Mouse (Mus musculus) layer of hippocampus, adult 2 months (tissue): ENCODE results near the gene Ntpcr. TPM values are rescaled to one million over a fixed set of nuclear protein-coding genes. Genes with fewer than 3 reads are reported as not detected.

ENCODE experiments used
- DNase-seq, 2 experiments: peaks; one replicate each; pipeline ENCODE4 v3.0.0; 2022; ENCODE audit warnings: low spot score in 2 of 2
- H3K27ac ChIP-seq: fragments of 200-600 bp; 2 replicates; pipeline ENCODE4 v1.8.1; 2022
- H3K4me3 ChIP-seq: fragments of 200-600 bp; 2 replicates; pipeline ENCODE4 v1.8.1; 2022; ENCODE audit warnings: mild to moderate bottlenecking
- CTCF ChIP-seq: fragments of 200-600 bp; conservative IDR thresholded peaks from 2 replicates; pipeline ENCODE4 v1.8.1; 2022; ENCODE audit warnings: antibody characterized with exemption, mild to moderate bottlenecking, moderate library complexity
- long read RNA-seq, 2 experiments: library from polyadenylated mRNA; stranded (forward); transcript quantifications; one replicate each; pipeline ENCODE4 v2.0.0; 2021; ENCODE audit warnings: borderline mapping rate in 2 of 2
- total RNA-seq, 2 experiments: library from RNA; stranded (reverse); gene quantifications; 2 replicates each; pipeline ENCODE4 v1.2.3; 2021

The Ntpcr gene
- 10 to 100 TPM; 21.1 to 24.2 TPM for total RNA-seq
- long read RNA-seq, experiment 1, transcript Ntpcr-201 (5 exons, 1,155 nt): major isoform, 15 of 21 reads
- long read RNA-seq, experiment 1, partial matches to known transcripts: 1 of 21 reads
- long read RNA-seq, experiment 1, other reads (novel, unspliced or antisense): 5 of 21 reads
- long read RNA-seq, experiment 2, transcript Ntpcr-201 (5 exons, 1,155 nt): major isoform, 17 of 30 reads
- long read RNA-seq, experiment 2, partial matches to known transcripts: 0 of 30 reads
- long read RNA-seq, experiment 2, other reads (novel, unspliced or antisense): 12 of 30 reads

GRCm38 (mm10) chr8:125729746-125730145, at the start of gene Ntpcr:
Gene Ntpcr (plus strand): TSS chr8:125729963.
- no peak within 1 kb of the TSS for H3K4me3 ChIP-seq
- TF ChIP-seq CTCF: no peak
- H3K27ac ChIP-seq: no peak within 1 kb of the TSS
- no peak for DNase-seq

DNA sequence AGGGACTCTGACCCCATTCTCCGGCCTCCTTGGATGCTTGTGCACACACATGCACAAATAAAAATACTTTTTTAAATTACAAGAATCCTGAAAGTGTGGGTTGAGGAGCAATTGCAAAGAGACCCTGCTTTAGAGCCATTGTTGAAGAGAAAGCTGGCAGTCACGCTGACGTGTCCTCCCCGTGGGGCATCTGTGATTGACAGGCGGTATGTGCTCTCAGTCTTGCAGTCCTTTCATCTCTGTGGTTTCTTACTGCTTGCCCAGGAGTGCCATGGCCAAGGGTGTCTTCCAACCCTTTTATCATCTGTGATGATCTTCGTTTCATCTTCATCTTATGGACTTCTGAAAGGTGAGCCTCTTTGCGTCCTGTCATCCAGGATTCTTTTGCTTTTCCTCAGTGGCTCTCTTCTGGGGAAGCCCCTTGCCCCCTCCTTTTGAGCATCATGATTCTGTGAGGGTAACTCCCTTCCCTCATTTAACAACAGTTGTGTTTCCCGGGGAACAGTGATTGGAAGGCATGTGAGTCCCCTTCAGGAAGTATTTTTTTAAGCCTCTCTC, 48.8 kb upstream of the Ntpcr start:
- no peak for DNase-seq
- H3K27ac ChIP-seq: no peak overlapping the region
- no peak overlapping the region for H3K4me3 ChIP-seq
- TF ChIP-seq CTCF: no peak

GRCm38 (mm10) chr8:125685216-125685760, 44.5 kb upstream of the Ntpcr start:
- no peak for DNase-seq
- TF ChIP-seq CTCF: no peak
- Histone ChIP-seq H3K27ac (no peak overlapping the region), H3K4me3 (no peak overlapping the region)

DNA sequence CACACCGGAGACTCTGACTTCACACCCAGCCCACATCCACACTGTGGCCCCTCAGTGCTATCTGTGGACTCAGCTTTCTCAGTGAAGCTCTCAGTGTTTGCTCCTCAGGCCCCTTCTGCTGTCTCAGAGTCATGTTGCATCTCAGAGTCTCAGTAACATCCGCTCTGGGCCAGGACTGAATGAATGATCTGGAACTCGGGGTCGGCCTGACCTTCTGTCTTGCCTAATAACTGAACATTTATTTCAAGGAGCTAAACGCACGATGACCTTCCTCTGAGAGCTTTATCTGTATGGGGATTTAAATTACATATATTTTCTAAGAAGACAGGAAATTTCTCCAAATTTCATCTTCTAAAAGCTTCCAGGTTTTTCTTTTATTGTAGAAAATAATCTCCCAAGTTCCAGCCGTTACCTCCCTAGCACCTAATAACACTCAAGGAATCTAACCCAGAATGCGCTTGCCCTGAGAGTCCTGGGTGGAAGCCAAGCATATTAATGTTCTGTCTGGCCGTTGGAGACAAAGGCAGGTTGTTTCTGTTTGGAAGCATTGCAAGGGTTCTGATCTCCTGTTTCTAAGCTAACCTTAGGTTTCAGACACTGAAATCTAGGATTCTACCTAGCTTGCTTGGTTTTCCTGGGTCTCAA, 43.4 kb upstream of the Ntpcr start:
- H3K4me3 ChIP-seq: no peak overlapping the region
- no peak overlapping the region for H3K27ac ChIP-seq
- no peak for DNase-seq
- no peak for TF ChIP-seq CTCF

DNA sequence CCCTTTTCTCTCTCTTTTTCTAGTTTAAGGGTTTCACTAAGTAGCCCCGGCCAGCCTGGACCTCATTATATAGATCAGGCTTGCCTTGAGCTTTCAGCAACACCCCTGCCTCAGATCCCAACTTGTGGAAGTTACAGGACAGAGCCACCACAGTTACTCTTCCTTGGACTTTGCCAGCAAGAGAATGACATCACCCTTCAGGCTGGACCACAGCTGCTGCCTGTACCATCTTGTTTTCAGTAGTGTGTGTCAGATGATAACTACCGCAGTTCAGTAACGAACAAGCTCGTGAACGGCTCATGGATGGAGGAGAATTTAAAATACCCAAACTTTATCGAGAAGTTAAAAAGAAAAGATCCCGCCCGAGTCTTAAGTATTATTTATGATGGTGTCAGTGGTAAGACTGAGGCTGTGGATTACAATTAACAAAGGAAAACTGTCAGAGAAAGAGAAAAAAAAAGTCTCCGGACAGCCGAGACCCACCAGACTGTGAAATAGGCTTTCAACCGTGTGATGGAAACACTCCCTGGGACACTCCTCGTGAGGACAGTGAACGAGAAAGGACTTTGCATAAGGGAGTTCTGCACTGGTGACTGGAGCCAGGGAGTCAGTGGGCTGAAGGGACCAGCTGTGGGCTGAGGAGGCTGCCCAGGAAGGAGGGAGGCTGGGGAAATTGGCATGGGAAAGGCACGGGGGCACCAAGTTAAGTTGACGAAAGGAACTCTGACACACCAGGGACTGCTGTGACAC, 39.4 kb upstream of the Ntpcr start:
- DNase-seq: no peak
- TF ChIP-seq CTCF: no peak
- H3K4me3 ChIP-seq: no peak overlapping the region
- H3K27ac ChIP-seq: no peak overlapping the region

DNA sequence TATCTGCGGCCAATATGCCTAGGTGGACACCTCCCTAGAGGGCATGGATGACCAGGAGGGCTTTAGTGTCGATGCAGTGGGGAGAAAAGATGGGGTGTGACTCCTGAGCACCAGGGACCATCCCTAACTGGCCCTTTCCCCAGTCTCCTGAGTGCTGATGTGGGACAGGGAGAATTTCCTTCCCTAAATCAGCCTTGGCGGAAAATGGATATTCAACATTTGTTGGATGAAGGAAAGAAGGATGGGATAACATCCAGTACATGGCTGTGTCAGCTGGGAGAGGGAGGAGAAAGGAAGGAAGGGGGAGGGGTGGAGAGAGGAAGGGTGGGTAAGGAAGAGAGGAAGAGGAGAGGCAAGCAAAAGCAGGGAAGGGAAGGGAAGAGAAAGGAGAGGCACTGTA, 38.8 kb upstream of the Ntpcr start:
- TF ChIP-seq CTCF: no peak
- DNase-seq: no peak
- H3K27ac ChIP-seq: no peak overlapping the region
- H3K4me3 ChIP-seq: no peak overlapping the region

- no peak for TF ChIP-seq CTCF
- Histone ChIP-seq H3K27ac (no peak overlapping the region), H3K4me3 (no peak overlapping the region)
- DNase-seq: no peak
These were observed 37.3 kb upstream of the Ntpcr start for GRCm38 (mm10) chr8:125692447-125692846.

GRCm38 (mm10) chr8:125693197-125693596, 36.6 kb upstream of the Ntpcr start:
- no peak for DNase-seq
- Histone ChIP-seq H3K27ac (no peak overlapping the region), H3K4me3 (no peak overlapping the region)
- TF ChIP-seq CTCF: no peak

- Histone ChIP-seq H3K27ac (no peak overlapping the region), H3K4me3 (no peak overlapping the region)
- TF ChIP-seq CTCF: no peak
- DNase-seq: no peak
These were observed 33.8 kb upstream of the Ntpcr start for GRCm38 (mm10) chr8:125695951-125696350.

GRCm38 (mm10) chr8:125699391-125700025, 30.3 kb upstream of the Ntpcr start:
- Histone ChIP-seq H3K4me3 (no peak overlapping the region), H3K27ac (no peak overlapping the region)
- TF ChIP-seq CTCF: no peak
- no peak for DNase-seq

- Histone ChIP-seq H3K4me3 (no peak overlapping the region), H3K27ac (no peak overlapping the region)
- no peak for DNase-seq
- no peak for TF ChIP-seq CTCF
These were observed 29.4 kb upstream of the Ntpcr start for GRCm38 (mm10) chr8:125700407-125700806.

DNA sequence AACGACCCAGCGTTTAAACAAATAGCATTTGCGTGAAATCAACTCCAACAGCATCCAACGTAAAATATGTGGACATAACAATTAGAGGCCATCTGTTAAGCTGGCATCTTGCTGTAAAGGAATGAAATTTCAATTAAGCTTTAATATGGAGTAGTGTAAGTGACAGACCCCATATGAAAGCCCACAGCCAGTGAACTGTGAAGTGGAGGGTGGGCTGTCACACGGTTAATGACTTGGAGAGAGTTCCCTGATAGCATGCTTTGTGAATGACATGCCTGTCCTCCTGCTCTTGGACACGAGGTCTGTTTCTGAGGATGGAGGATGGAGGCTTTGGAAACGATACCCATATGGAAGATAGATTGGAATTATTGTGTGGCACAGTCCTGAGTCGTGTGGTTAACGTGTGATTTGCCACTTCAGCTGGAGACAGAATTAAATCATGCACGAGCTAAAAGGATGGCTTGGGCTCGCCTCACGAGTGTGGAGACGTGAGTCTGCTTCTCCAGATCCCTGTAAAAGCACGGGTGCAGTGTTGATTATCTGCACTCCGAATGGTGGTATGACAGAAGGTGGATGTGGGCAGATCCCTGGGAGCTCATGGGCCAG, 26.8 kb upstream of the Ntpcr start:
- Histone ChIP-seq H3K27ac (no peak overlapping the region), H3K4me3 (no peak overlapping the region)
- no peak for TF ChIP-seq CTCF
- DNase-seq: no peak
